Mouse (Mus musculus) mesoderm, embryonic 11.5 days (tissue): ENCODE measurements at regions not wholly inside any gene's neighbourhood (a gene's known extent, or its start where the extent isn't known, plus 50 kb on each side); places are given as distances from the start of the nearest gene placed in this dataset.

Source experiments
- DNase-seq: peaks from one replicate; pipeline ENCODE4 v3.0.0-alpha.2; 2012; ENCODE audit warnings: low read depth, low spot score

GRCm38 (mm10) chr15:72411956-72412355, 1422.4 kb upstream of the Gm6569 start:
- no peak for DNase-seq
